ENCODE assay signal across 25 mouse cellular contexts in genomic region chr4:32423667-32424066, GRCm38 (mm10).
A peak's percentile ranks its signal among the peaks of the same experiment; 100 is the strongest.
DNase-seq lines count a peak whose midpoint lies in the region; ATAC-seq and TF ChIP-seq lines count a peak whose summit lies in the region.
"Had no signal": no experiment of that assay in that cellular context is flagged by ENCODE, and none has a peak within 500 bp of the region (broad histone marks: within the 10 kb centered on the region; RNA-seq: fewer than 3 reads in every experiment).

No protein-coding gene starts in this region.

- ATAC-seq in lung, postnatal 0 days: peak; percentile 90
- ATAC-seq: forebrain, embryonic 14.5 days; hindbrain, postnatal 0 days had no signal

- H3K4me3 ChIP-seq in lung, postnatal 0 days (ENCODE audit: low read depth, low read length): no peak overlapping the region
- H3K4me3 ChIP-seq: embryonic facial prominence, embryonic 15.5 days; erythroblast, embryonic 14.5 days; forebrain, embryonic 10.5 days; gastrocnemius, adult 2 months; hindbrain, embryonic 12.5 days had no signal

- no peak for TF ChIP-seq CTCF in lung, postnatal 0 days (IDR thresholded peaks at IDR 0.05)

- H3K4me2 ChIP-seq in lung, postnatal 0 days (replicated peaks; ENCODE audit: low read depth, low read length): no peak overlapping the region; the same call in 1 of the 2 replicates
- H3K4me2 ChIP-seq: embryonic facial prominence, embryonic 15.5 days; hindbrain, embryonic 12.5 days had no signal

- no peaks in the 10 kb centered on the region for H3K36me3 ChIP-seq in lung, postnatal 0 days (ENCODE audit: insufficient read depth, low read length)
- H3K36me3 ChIP-seq: embryonic facial prominence, embryonic 15.5 days; forebrain, embryonic 10.5 days; G1E; hindbrain, embryonic 12.5 days had no signal

- peak; percentile 20; the same call in 1 of the 2 replicates for TF ChIP-seq EP300 in lung, postnatal 0 days (IDR thresholded peaks at IDR 0.05)

- no peak overlapping the region for H3K9ac ChIP-seq in lung, postnatal 0 days (replicated peaks; ENCODE audit: low read depth)
- H3K9ac ChIP-seq: embryonic facial prominence, embryonic 15.5 days; hindbrain, embryonic 12.5 days had no signal

- no peak overlapping the region for H3K27ac ChIP-seq in lung, postnatal 0 days (ENCODE audit: low read length)
- H3K27ac ChIP-seq: embryonic facial prominence, embryonic 15.5 days; forebrain, embryonic 10.5 days; gastrocnemius, adult 2 months; hindbrain, embryonic 12.5 days; hindbrain, postnatal 0 days had no signal

- peak; percentile 20 to 36 for DNase-seq in lung, adult 18-20 months
- DNase-seq in lung, postnatal 14 days: no peak
- DNase-seq in lung, postnatal 0 days (ENCODE audit: low spot score): peak; percentile 53
- no peak for DNase-seq in lung, postnatal 4 days
- DNase-seq in T-cell, adult 2 months (ENCODE audit: low spot score): peak; percentile 50
- peak; percentile 34 for DNase-seq in lung, postnatal 36 days
- DNase-seq in ovary, adult 18-20 months (ENCODE audit: low spot score): no peak
- no peak for DNase-seq in cerebellum, adult 8-10 months
- DNase-seq: adrenal gland, adult 2 months; adrenal gland, postnatal 25 days; B cell, adult 2 months; cerebellum, adult 18-20 months; embryo, embryonic 11 days; gastrocnemius, adult 2 months; gastrocnemius, postnatal 36 days; heart, adult 11 months; heart, postnatal 10 days; heart, postnatal 4 days had no signal

- no peaks in the 10 kb centered on the region for H3K9me3 ChIP-seq in lung, postnatal 0 days (ENCODE audit: low read length)
- H3K9me3 ChIP-seq: embryonic facial prominence, embryonic 15.5 days; forebrain, embryonic 10.5 days; G1E; hindbrain, embryonic 12.5 days had no signal

- H3K4me1 ChIP-seq in lung, postnatal 0 days (ENCODE audit: insufficient read depth, low read depth, low read length): no peaks in the 10 kb centered on the region
- H3K4me1 ChIP-seq: embryonic facial prominence, embryonic 15.5 days had no signal

- no peaks in the 10 kb centered on the region for H3K27me3 ChIP-seq in lung, postnatal 0 days (replicated peaks; ENCODE audit: insufficient read depth, low read length)
- H3K27me3 ChIP-seq: embryonic facial prominence, embryonic 15.5 days; hindbrain, embryonic 12.5 days had no signal

- 61% methylated on average over 5 of the region's 5 CpGs for WGBS in lung, postnatal 0 days

Comparison
In these comparisons a context has a peak if more than half of its experiments do, and no peak if none do; other contexts are left out.
1. DNase-seq: peak in lung, adult 18-20 months (2 of 2), lung, postnatal 0 days (single experiment), T-cell, adult 2 months (single experiment) and lung, postnatal 36 days (single experiment); none in lung, postnatal 14 days (single experiment), lung, postnatal 4 days (0 of 2), ovary, adult 18-20 months (single experiment) and cerebellum, adult 8-10 months (single experiment).